Mouse (Mus musculus) ES-Bruce4 (cell line): ENCODE measurements around the gene Gm10392. TPM values are rescaled to one million over a fixed set of nuclear protein-coding genes. Genes with fewer than 3 reads are reported as not detected.

Source experiments
- H3K27ac ChIP-seq: 2 replicates; pipeline ENCODE4 v1.5.1; 2012; ENCODE audit warnings: low read length, inconsistent platforms; ENCODE audit not compliant: insufficient read depth
- H3K27me3 ChIP-seq: 2 replicates; pipeline ENCODE4 v1.6.1; 2012; ENCODE audit warnings: mild to moderate bottlenecking, low read length, inconsistent platforms; ENCODE audit not compliant: control insufficient read depth, poor library complexity, insufficient read depth, severe bottlenecking
- H3K36me3 ChIP-seq: 2 replicates; pipeline ENCODE4 v1.6.1; 2012; ENCODE audit warnings: inconsistent platforms, mild to moderate bottlenecking, low read length, moderate library complexity; ENCODE audit not compliant: control insufficient read depth, poor library complexity, insufficient read depth, severe bottlenecking
- H3K4me1 ChIP-seq: one replicate; pipeline ENCODE4 v1.8.1; 2011; ENCODE audit warnings: low read length; ENCODE audit not compliant: control insufficient read depth, insufficient read depth
- H3K4me3 ChIP-seq: 2 replicates; pipeline ENCODE4 v1.5.1; 2011; ENCODE audit warnings: low read depth, mild to moderate bottlenecking, low read length
- H3K9ac ChIP-seq: 2 replicates; pipeline ENCODE4 v1.6.1; 2012; ENCODE audit warnings: low read depth, mild to moderate bottlenecking, inconsistent platforms; ENCODE audit not compliant: poor library complexity, severe bottlenecking
- H3K9me3 ChIP-seq: replicated peaks from 2 replicates; pipeline ENCODE4 v1.6.1; 2012; ENCODE audit warnings: mild to moderate bottlenecking, low read length, inconsistent platforms; ENCODE audit not compliant: control insufficient read depth, poor library complexity, insufficient read depth, severe bottlenecking
- CTCF ChIP-seq: IDR thresholded peaks from one replicate; pipeline ENCODE4 v1.8.1; 2011; ENCODE audit warnings: low read depth, low read length
- EP300 ChIP-seq: IDR thresholded peaks from 2 replicates; pipeline ENCODE4 v1.6.1; 2011; ENCODE audit warnings: low read depth, low read length; ENCODE audit not compliant: insufficient read depth
- POLR2A ChIP-seq: IDR thresholded peaks from one replicate; pipeline ENCODE4 v1.8.1; 2011; ENCODE audit warnings: low read length; ENCODE audit not compliant: insufficient read depth
- polyA plus RNA-seq: library from polyadenylated mRNA; stranded (reverse); fragments of >200 nt; gene quantifications from 2 replicates; pipeline ENCODE4 v1.2.4, GENCODE M21; 2011; ENCODE audit warnings: low read depth; ENCODE audit not compliant: missing spikeins, insufficient read depth, insufficient read length

Gene Gm10392
- polyA plus RNA-seq, 1 experiment, result not detected

- Histone ChIP-seq H3K9ac (no peak overlapping the region), H3K27me3 (no peaks in the 10 kb centered on the region), H3K9me3 (no peaks in the 10 kb centered on the region), H3K36me3 (no peaks in the 10 kb centered on the region), H3K27ac (no peak overlapping the region), H3K4me3 (no peak overlapping the region), H3K4me1 (no peaks in the 10 kb centered on the region)
- TF ChIP-seq EP300 (no peak), CTCF (no peak), POLR2A (no peak)
Observed at GRCm38 (mm10) chr11:77525804-77526486, 6.9 kb upstream of the Gm10392 start.

- TF ChIP-seq CTCF (no peak), EP300 (no peak), POLR2A (no peak)
- no peaks in the 10 kb centered on the region for H3K27me3 ChIP-seq
- H3K9ac ChIP-seq, result no peak overlapping the region
- no peaks in the 10 kb centered on the region for H3K36me3 ChIP-seq
- H3K9me3 ChIP-seq, result no peaks in the 10 kb centered on the region
- H3K27ac ChIP-seq, result no peak overlapping the region
- H3K4me1 ChIP-seq, result no peaks in the 10 kb centered on the region
- H3K4me3 ChIP-seq, result no peak overlapping the region
Observed at GRCm38 (mm10) chr11:77520601-77521529, 1.9 kb upstream of the Gm10392 start.

GRCm38 (mm10) chr11:77518051-77518798 lies 773 bp downstream of the Gm10392 start:
- Histone ChIP-seq H3K9me3 (no peaks in the 10 kb centered on the region), H3K36me3 (no peaks in the 10 kb centered on the region), H3K9ac (no peak overlapping the region), H3K4me1 (peaks cover 2% of the 10 kb centered on the region), H3K4me3 (no peak overlapping the region), H3K27me3 (peaks cover 3% of the 10 kb centered on the region; the same call in 1 of the 2 replicates), H3K27ac (no peak overlapping the region)
- no peak for TF ChIP-seq POLR2A
- TF ChIP-seq CTCF, result no peak
- no peak for TF ChIP-seq EP300

GRCm38 (mm10) chr11:77516553-77517425 lies 2.2 kb downstream of the Gm10392 start:
- H3K36me3 ChIP-seq, result no peaks in the 10 kb centered on the region
- H3K9me3 ChIP-seq, result no peaks in the 10 kb centered on the region
- H3K27me3 ChIP-seq, result peaks cover 3% of the 10 kb centered on the region; the same call in 1 of the 2 replicates
- peaks cover 2% of the 10 kb centered on the region for H3K4me1 ChIP-seq
- no peak overlapping the region for H3K4me3 ChIP-seq
- H3K27ac ChIP-seq, result no peak overlapping the region
- no peak overlapping the region for H3K9ac ChIP-seq
- TF ChIP-seq EP300 (no peak), POLR2A (no peak), CTCF (no peak)
